Mouse (Mus musculus): Measurements from ENCODE around the gene Dtl.
A peak's percentile ranks its signal among the peaks of the same experiment; 100 is the strongest.

The Dtl gene

GRCm38 (mm10) chr1:191575458-191576247 lies at the start of gene Dtl, which contains the start of gene Ints7:
Gene Dtl, minus strand, starts transcription at chr1:191575544.
Gene Ints7, plus strand, starts transcription at chr1:191575636.
- peak; percentile 59 for DNase-seq (ENCODE audit: extremely low read depth, low read depth, low spot score)

- no peak for DNase-seq (ENCODE audit: extremely low read depth, low read depth, low spot score)
Observed at GRCm38 (mm10) chr1:191625026-191625425, 49.7 kb upstream of the Dtl start.

GRCm38 (mm10) chr1:191624492-191624891 lies 49.1 kb upstream of the Dtl start:
- no peak for DNase-seq (ENCODE audit: extremely low read depth, low read depth, low spot score)

- DNase-seq (ENCODE audit: extremely low read depth, low read depth, low spot score) = no peak
Observed at GRCm38 (mm10) chr1:191622801-191623200, 47.5 kb upstream of the Dtl start.

- DNase-seq (ENCODE audit: extremely low read depth, low read depth, low spot score) = no peak
Observed at GRCm38 (mm10) chr1:191621096-191621495, 45.8 kb upstream of the Dtl start.

GRCm38 (mm10) chr1:191618067-191618766 lies 42.9 kb upstream of the Dtl start:
- no peak for DNase-seq (ENCODE audit: extremely low read depth, low read depth, low spot score)

GRCm38 (mm10) chr1:191617589-191617988 lies 42.2 kb upstream of the Dtl start:
- no peak for DNase-seq (ENCODE audit: extremely low read depth, low read depth, low spot score)

GRCm38 (mm10) chr1:191616245-191616644 lies 40.9 kb upstream of the Dtl start:
- no peak for DNase-seq (ENCODE audit: extremely low read depth, low read depth, low spot score)

- no peak for DNase-seq (ENCODE audit: extremely low read depth, low read depth, low spot score)
Observed at GRCm38 (mm10) chr1:191612877-191613276, 37.5 kb upstream of the Dtl start.

- no peak for DNase-seq (ENCODE audit: extremely low read depth, low read depth, low spot score)
Observed at GRCm38 (mm10) chr1:191611686-191612085, 36.3 kb upstream of the Dtl start.

GRCm38 (mm10) chr1:191610357-191610756 lies 35.0 kb upstream of the Dtl start:
- DNase-seq (ENCODE audit: extremely low read depth, low read depth, low spot score) = no peak

- no peak for DNase-seq (ENCODE audit: extremely low read depth, low read depth, low spot score)
Observed at GRCm38 (mm10) chr1:191609578-191609977, 34.2 kb upstream of the Dtl start.

- no peak for DNase-seq (ENCODE audit: extremely low read depth, low read depth, low spot score)
Observed at GRCm38 (mm10) chr1:191609051-191609450, 33.7 kb upstream of the Dtl start.

GRCm38 (mm10) chr1:191604690-191605089 lies 29.3 kb upstream of the Dtl start:
- no peak for DNase-seq (ENCODE audit: extremely low read depth, low read depth, low spot score)

GRCm38 (mm10) chr1:191599210-191599609 lies 23.9 kb upstream of the Dtl start:
- no peak for DNase-seq (ENCODE audit: extremely low read depth, low read depth, low spot score)

GRCm38 (mm10) chr1:191596076-191596475 lies 20.7 kb upstream of the Dtl start:
- no peak for DNase-seq (ENCODE audit: extremely low read depth, low read depth, low spot score)

- DNase-seq (ENCODE audit: extremely low read depth, low read depth, low spot score) = no peak
Observed at GRCm38 (mm10) chr1:191592016-191592720, 16.8 kb upstream of the Dtl start.

GRCm38 (mm10) chr1:191588749-191589148 lies 13.4 kb upstream of the Dtl start:
- DNase-seq (ENCODE audit: extremely low read depth, low read depth, low spot score) = no peak

GRCm38 (mm10) chr1:191587062-191587461 lies 11.7 kb upstream of the Dtl start:
- DNase-seq (ENCODE audit: extremely low read depth, low read depth, low spot score) = no peak

GRCm38 (mm10) chr1:191585704-191586103 lies 10.4 kb upstream of the Dtl start:
- DNase-seq (ENCODE audit: extremely low read depth, low read depth, low spot score) = no peak

GRCm38 (mm10) chr1:191584483-191584882 lies 9.1 kb upstream of the Dtl start:
- no peak for DNase-seq (ENCODE audit: extremely low read depth, low read depth, low spot score)

- DNase-seq (ENCODE audit: extremely low read depth, low read depth, low spot score) = no peak
Observed at GRCm38 (mm10) chr1:191583836-191584235, 8.5 kb upstream of the Dtl start.

All from fat pad, adult 2 months (tissue).